Mouse (Mus musculus) adrenal gland, adult 8-10 months (tissue): Measurements from ENCODE around the gene Wasf2. TPM values are rescaled to one million over a fixed set of nuclear protein-coding genes. Genes with fewer than 3 reads are reported as not detected.

Experiments used
- DNase-seq: peaks from one replicate; pipeline ENCODE4 v3.0.0; 2022
- total RNA-seq, 4 experiments: library from RNA; stranded (reverse); gene quantifications; 2 replicates each; pipeline ENCODE4 v1.2.4; 2022

The Wasf2 gene
- total RNA-seq, 4 experiments from 2014 or later, result 105 to 158 (median 133) TPM

GRCm38 (mm10) chr4:133101751-133102150 is 28.6 kb upstream of the Wasf2 start:
- no peak for DNase-seq

DNA sequence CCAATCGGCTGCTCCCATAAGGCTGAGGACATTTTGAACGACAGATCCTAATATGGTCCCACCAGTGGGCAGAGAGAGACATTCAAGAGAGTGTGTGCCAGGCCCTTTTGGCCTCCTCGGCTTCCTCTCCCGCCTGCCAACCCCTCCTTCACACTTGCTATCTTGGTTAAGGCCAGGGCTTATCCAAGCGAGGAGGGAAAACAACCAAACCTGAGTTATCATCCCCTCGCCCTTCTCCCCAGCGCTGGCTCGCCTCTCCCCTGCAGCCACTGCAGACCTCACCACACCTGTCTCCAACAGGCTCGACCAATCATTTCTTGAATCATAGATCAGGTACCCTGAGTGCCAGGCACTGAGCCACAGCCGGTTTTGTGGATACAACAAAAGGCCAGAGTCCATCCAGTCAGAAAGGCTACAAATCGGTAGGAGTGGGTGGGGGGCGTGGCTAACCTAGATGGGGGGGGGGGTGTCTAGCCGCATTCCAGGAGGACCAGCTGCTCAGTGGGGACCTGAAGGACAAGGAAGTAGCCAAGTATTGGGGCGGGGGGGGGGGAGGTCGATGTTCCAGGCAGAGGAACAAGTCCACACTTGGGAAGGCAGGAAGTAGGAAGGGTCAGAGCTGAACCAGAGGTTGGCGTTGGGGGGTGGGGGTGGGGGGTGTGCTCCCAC is 26.6 kb upstream of the Wasf2 start:
- DNase-seq, result no peak

DNA sequence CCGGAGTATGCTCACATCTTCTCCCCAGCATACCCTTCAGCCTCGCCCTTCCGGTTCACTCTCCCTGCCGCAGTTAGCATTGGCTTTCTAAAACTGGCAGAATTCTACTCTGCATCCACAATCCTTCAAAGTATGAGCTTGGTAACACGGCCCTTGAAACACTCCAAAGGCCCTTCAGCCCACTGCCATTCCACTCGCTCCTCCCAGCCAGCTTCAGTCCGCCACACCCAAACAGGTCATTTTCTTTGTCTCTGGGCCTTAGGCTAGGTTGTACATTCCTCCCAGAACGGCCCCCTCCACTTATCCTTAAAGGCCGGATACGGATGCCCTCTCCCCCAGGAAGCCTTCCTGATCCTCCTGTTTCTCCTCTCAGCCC is 26.1 kb upstream of the Wasf2 start:
- DNase-seq, result no peak

DNA sequence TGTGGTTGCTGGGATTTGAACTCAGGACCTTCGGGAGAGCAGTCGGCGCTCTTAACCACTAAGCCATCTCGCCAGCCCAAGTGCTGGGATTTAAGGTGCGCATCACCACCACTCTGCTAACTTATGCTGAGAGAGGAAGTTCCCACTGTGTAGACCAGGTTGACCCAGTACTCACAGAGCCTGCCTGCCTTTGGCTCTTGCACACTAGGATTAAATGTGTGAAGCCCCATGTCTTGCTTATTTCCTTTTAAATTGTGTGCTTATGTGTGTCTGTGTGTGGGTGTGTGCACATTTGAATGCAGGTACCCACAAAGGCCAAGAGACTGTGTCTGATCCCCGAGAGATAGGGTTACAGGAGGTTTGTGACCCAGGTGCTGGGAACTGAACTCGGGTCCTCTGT is 23.6 kb upstream of the Wasf2 start:
- DNase-seq, result no peak

- DNase-seq, result no peak
Observed at GRCm38 (mm10) chr4:133107788-133108281, 22.5 kb upstream of the Wasf2 start.

GRCm38 (mm10) chr4:133108481-133109334 is 21.6 kb upstream of the Wasf2 start:
- DNase-seq, result no peak

GRCm38 (mm10) chr4:133109335-133109801 is 20.9 kb upstream of the Wasf2 start:
- DNase-seq, result no peak

DNA sequence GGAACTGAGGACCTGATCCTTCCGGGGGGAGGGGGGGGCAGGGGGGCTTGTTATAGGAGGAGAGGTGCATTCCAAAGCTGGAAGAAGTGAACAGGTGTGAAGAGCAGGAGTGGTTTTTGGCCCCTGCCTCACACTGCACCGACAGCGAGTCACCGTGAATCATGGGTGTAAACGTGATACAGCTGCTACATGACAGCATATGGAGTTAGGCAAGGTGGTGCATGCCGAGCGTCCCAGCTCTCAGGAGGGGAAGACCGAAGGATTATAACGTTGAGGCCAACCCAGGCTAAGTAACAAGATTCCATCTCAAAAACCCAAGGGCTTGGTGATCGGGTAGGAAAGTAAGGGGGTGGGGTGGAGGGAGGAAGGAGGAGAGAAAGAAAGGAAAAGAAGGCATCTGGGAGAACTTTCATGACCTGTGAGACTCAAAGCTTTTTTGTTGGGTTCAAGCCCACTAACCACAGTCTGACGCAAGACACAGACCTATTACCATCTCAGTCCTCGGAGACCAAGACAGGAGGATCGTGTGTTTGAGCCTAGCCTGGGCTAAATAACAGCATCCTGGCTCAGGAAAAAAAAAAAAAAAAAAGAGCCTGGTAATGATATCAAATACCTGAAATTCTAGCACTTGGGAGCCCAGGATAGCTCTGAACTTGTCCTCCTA is 18.0 kb upstream of the Wasf2 start:
- DNase-seq, result no peak

- DNase-seq, result no peak
Observed at GRCm38 (mm10) chr4:133113351-133113882, 16.9 kb upstream of the Wasf2 start.

GRCm38 (mm10) chr4:133114762-133115161 is 15.5 kb upstream of the Wasf2 start:
- DNase-seq, result no peak

- DNase-seq, result no peak
Observed at GRCm38 (mm10) chr4:133115721-133116429, 14.4 kb upstream of the Wasf2 start.

DNA sequence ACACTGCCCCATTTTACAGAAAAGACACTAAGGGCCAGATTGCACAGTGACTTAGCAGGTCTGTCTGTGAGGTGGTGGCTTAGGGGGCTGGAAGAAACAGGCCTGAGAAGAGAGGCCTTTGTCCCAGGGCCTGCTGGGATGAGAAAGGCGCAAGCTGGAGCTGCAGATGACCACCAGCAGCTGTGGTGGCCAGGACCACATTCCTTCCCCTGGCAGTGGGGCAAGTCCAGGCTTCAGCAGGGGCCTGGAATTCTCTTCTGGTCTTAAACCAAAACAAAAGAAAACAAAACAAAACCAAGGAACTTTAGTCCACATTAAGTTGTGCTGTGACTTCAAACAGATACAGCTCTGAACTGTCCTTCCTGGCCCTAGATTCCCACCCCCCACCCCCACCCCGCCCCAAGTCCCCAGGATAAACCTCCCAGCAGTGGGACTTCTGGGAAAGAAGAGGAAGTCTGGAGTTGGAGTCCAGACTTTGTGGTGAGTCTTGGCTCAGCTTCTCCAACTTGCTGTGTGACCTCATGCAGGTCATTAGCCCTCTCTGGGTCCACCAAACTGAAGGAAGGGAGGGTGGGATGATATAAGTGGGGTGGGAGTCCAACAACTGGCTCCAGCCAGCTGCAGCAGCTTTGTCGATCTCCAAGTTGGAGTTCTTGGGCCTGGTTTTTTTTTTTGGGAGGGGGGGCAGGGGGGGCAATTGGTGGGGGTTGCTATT is 13.4 kb upstream of the Wasf2 start:
- no peak for DNase-seq

- DNase-seq, result peak; percentile 62
Observed at GRCm38 (mm10) chr4:133117556-133118411, 12.5 kb upstream of the Wasf2 start.

GRCm38 (mm10) chr4:133118775-133119375 is 11.4 kb upstream of the Wasf2 start:
- no peak for DNase-seq

- no peak for DNase-seq
Observed at GRCm38 (mm10) chr4:133119579-133119978, 10.7 kb upstream of the Wasf2 start.

GRCm38 (mm10) chr4:133120833-133121321 is 9.4 kb upstream of the Wasf2 start:
- no peak for DNase-seq

DNA sequence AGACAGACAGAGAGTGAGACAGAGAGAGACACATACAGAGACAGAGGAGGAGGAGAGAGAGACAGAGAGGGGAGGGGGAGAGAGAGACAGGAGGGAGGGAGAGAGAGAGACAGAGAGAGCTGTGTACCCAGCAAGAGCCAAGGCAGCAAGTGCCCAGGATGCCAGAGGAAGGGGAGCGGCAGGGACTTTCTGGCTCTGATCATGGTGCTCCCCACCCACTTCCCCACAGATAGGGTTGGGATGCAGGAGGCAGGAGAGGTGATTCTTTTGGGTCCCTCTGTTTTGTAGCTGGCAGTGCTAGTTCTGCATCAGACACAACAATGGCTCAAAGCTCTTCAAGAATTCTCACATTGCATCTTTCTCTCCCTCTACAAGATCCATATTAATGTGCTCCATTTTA is 8.9 kb upstream of the Wasf2 start:
- DNase-seq, result no peak

DNA sequence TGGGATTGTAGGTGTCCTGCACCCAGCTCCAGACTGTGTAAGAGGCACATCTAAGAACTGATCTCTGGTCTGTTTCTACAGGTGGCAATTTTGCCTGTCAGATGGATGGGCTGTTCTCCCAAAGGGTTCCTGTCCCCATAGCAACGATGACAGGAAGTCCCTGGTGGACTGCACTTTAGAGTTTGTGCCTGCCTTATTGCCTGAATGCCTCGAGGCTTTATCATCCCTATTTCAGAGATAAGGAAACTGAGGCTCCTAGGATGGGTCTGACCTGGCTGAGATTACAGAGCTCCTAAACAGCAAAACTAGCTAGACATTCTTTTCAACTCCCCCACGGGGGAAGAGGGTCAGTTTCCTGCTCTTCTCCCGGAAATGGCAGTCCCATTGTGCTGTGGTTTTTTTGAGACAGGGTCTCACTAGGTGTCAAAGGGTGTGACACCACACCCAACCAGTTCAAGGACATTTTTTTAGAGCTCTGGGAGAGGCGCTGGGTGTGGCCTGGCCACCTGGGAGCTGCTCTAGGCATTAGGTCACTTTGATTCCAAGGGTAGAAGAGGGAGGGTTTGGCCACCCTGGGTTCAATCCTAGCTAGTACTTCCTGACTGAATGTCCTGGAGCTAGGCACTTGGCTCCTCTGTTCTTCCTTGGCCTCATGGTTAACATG is 8.2 kb upstream of the Wasf2 start:
- no peak for DNase-seq

GRCm38 (mm10) chr4:133127079-133127478 is 3.2 kb upstream of the Wasf2 start:
- DNase-seq, result no peak
